Mouse (Mus musculus): Measurements from ENCODE around the gene Smok2b. TPM values are rescaled to one million over a fixed set of nuclear protein-coding genes. Genes with fewer than 3 reads are reported as not detected.
"Not testable (repeated sequence)": the region's sequence is repeated elsewhere in the genome, so short reads cannot be mapped to it uniquely, and the experiment has no call there.

Smok2b gene
- polyA plus RNA-seq, 1 experiment from 2014 or later, result not detected

- not testable (repeated sequence) for H3K4me2 ChIP-seq
- WGBS, result 83% methylated on average over 2 of the region's 3 CpGs
Measured at GRCm38 (mm10) chr17:13202453-13203107, 27.5 kb upstream of the Smok2b start.

GRCm38 (mm10) chr17:13205247-13205646, 24.8 kb upstream of the Smok2b start:
- 71% methylated on average over 1 of the region's 1 CpGs for WGBS
- not testable (repeated sequence) for ATAC-seq (ENCODE audit: low read depth); H3K9ac ChIP-seq; H3K4me2 ChIP-seq; H3K36me3 ChIP-seq; H3K4me1 ChIP-seq (replicated peaks); H3K27ac ChIP-seq (replicated peaks); H3K4me3 ChIP-seq; H3K27me3 ChIP-seq
- peaks cover 53% of the 10 kb centered on the region for H3K9me3 ChIP-seq

More at GRCm38 (mm10) chr17:13202453-13203107, 27.5 kb upstream of the Smok2b start:
- not testable (repeated sequence) for H3K4me3 ChIP-seq; ATAC-seq (ENCODE audit: low read depth); H3K9ac ChIP-seq; H3K4me1 ChIP-seq (replicated peaks); H3K27me3 ChIP-seq; H3K27ac ChIP-seq (replicated peaks); H3K36me3 ChIP-seq
- peaks cover 46% of the 10 kb centered on the region for H3K9me3 ChIP-seq

GRCm38 (mm10) chr17:13206491-13206890, 23.6 kb upstream of the Smok2b start:
- 81% methylated on average over 2 of the region's 2 CpGs for WGBS
- Histone ChIP-seq H3K4me3 (no peak overlapping the region), H3K4me2 (no peak overlapping the region), H3K36me3 (no peaks in the 10 kb centered on the region), H3K27me3 (no peaks in the 10 kb centered on the region), H3K9me3 (peaks cover 53% of the 10 kb centered on the region), H3K9ac (no peak overlapping the region), H3K27ac (replicated peaks) (no peak overlapping the region), H3K4me1 (replicated peaks) (no peaks in the 10 kb centered on the region)
- no peak for ATAC-seq (ENCODE audit: low read depth)

DNA sequence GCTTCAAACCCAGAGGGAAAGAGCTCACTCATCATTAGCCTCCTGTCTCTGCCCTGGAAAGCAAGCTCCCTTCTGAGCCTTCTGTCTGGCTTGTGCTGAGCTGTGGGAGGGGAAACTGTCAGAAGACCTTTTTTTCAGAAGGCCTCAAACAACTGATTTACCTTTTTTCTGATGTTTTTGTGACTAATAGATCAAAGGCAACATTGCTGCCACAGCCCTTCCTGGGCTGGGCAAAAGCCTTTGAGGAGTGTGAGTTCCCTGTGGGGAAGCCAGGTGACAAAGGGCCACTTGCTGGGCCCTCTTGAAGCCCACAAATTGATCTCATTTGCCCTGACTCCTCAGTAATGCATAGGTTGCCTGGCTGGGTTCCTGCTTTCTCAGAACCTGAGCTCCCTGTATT, 21.6 kb upstream of the Smok2b start:
- peaks cover 67% of the 10 kb centered on the region for H3K9me3 ChIP-seq

DNA sequence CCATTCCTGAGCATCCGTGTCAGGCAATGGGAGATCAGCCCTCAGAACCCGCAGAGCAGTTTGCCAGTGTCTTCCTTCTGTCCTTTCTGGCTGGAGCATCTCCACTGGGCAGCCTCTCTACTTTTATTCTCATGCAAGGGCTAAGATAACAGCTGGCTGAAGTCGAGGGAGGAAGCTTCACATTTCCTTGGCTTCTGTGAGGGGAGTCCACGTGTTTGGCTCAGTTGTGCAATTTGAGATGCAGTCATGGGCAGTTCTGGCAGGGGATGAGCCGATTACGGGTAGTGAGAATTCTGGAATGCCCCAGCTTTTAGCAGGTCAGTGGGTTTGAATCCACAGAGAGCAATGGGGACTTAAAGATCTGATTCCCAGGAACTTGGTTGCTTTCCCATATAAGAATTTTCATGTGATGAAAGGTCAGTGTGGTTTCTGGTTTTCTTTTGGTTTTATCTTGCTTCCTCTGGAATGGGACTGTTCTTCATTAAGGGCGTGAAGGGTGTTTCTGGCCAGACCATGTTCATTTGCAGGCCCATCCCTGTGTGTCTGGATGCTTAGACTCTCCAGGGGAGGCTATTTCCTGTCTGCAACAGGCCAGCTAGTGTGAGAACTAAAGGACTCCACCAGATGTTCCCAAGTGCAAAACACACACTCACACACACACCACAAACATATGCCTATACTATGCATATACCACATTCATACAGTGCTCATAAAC, 17.8 kb upstream of the Smok2b start:
- WGBS, result 71% methylated on average over 7 of the region's 7 CpGs
- no peak overlapping the region for H3K9ac ChIP-seq

More for the DNA sequence above, 21.6 kb upstream of the Smok2b start:
- H3K4me3 ChIP-seq; H3K27ac ChIP-seq (replicated peaks); H3K36me3 ChIP-seq; H3K4me1 ChIP-seq (replicated peaks); ATAC-seq (ENCODE audit: low read depth); H3K27me3 ChIP-seq; H3K4me2 ChIP-seq; H3K9ac ChIP-seq: not testable (repeated sequence)

GRCm38 (mm10) chr17:13214169-13214568, 15.9 kb upstream of the Smok2b start:
- Histone ChIP-seq H3K9me3 (peaks cover 94% of the 10 kb centered on the region), H3K27me3 (no peaks in the 10 kb centered on the region), H3K4me2 (no peak overlapping the region), H3K4me1 (replicated peaks) (no peaks in the 10 kb centered on the region), H3K9ac (no peak overlapping the region), H3K4me3 (no peak overlapping the region), H3K27ac (replicated peaks) (no peak overlapping the region), H3K36me3 (no peaks in the 10 kb centered on the region)
- 63% methylated on average over 4 of the region's 4 CpGs for WGBS
- ATAC-seq (ENCODE audit: low read depth), result no peak

More for the DNA sequence above, 17.8 kb upstream of the Smok2b start:
- Histone ChIP-seq H3K4me1 (replicated peaks) (no peaks in the 10 kb centered on the region), H3K4me3 (no peak overlapping the region), H3K27ac (replicated peaks) (no peak overlapping the region), H3K9me3 (peaks cover 90% of the 10 kb centered on the region), H3K4me2 (no peak overlapping the region), H3K36me3 (no peaks in the 10 kb centered on the region), H3K27me3 (no peaks in the 10 kb centered on the region)
- ATAC-seq (ENCODE audit: low read depth), result no peak

DNA sequence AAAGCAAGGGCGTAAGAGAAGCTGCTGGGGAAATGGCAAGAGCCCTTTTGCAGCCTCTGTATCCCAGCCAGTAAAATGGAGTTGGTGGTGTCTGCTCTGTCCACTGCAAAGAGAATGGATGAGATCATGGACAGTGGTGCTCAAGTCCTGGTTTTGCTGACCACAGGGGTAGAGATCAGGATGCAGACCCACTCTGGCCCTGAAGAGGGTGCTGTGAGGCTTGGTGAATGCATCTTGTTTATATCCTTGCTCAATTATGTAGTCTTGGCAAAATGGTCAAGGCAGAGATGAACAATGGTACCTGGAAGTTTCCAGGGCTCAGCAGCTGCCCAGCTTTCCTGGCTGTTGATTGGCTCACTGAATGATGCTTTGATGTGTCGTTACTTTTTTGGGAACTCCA, 14.5 kb upstream of the Smok2b start:
- H3K4me1 ChIP-seq (replicated peaks), result no peaks in the 10 kb centered on the region
- 86% methylated on average over 2 of the region's 2 CpGs for WGBS
- H3K9ac ChIP-seq, result no peak overlapping the region
- no peak overlapping the region for H3K27ac ChIP-seq (replicated peaks)
- H3K36me3 ChIP-seq, result no peaks in the 10 kb centered on the region
- ATAC-seq (ENCODE audit: low read depth), result no peak
- peaks cover 99% of the 10 kb centered on the region for H3K9me3 ChIP-seq
- H3K27me3 ChIP-seq, result no peaks in the 10 kb centered on the region
- H3K4me3 ChIP-seq, result no peak overlapping the region
- H3K4me2 ChIP-seq, result no peak overlapping the region

GRCm38 (mm10) chr17:13220888-13221287, 9.2 kb upstream of the Smok2b start, which contains the start of gene Smok2a:
Gene Smok2a, plus strand, starts transcription at chr17:13221188.
- H3K4me1 ChIP-seq (replicated peaks), result no peaks in the 10 kb centered on the region
- H3K9me3 ChIP-seq, result peaks cover 95% of the 10 kb centered on the region
- no peak within 1 kb of the TSS for H3K27ac ChIP-seq (replicated peaks)
- H3K4me2 ChIP-seq, result no peak within 1 kb of the TSS
- no peak within 1 kb of the TSS for H3K4me3 ChIP-seq
- H3K27me3 ChIP-seq, result no peaks in the 10 kb centered on the region
- no peak for ATAC-seq (ENCODE audit: low read depth)
- no peak within 1 kb of the TSS for H3K9ac ChIP-seq
- H3K36me3 ChIP-seq, result no peaks in the 10 kb centered on the region
- 87% methylated on average over 3 of the region's 3 CpGs for WGBS

- not testable (repeated sequence) for H3K27ac ChIP-seq (replicated peaks); H3K27me3 ChIP-seq; H3K4me2 ChIP-seq; H3K9ac ChIP-seq; ATAC-seq (ENCODE audit: low read depth); H3K4me3 ChIP-seq; H3K36me3 ChIP-seq; H3K4me1 ChIP-seq (replicated peaks)
- 87% methylated on average over 2 of the region's 2 CpGs for WGBS
- H3K9me3 ChIP-seq, result peaks cover 95% of the 10 kb centered on the region
Measured at GRCm38 (mm10) chr17:13221921-13222320, 8.1 kb upstream of the Smok2b start.

DNA sequence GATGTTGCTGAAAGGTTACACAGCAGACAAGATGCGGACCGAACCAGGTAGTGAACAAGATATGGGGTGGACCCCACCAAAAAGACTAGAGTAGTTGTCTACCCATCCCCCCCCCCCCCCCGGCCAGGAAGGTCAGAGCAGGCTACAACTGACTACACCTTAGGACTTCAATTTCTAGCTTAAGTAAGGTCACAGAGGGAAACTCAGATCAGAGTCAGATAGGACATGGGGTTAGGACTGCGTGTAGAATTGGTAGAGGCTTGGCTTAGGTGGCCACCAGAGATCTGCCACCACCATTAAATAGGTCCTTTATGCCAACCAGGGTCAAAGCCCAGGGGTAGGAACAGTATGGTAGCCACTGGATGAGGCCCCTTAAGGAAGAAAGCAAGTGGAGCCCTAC, 9.4 kb downstream of the Smok2b start:
- H3K27me3 ChIP-seq; H3K9ac ChIP-seq; ATAC-seq (ENCODE audit: low read depth); H3K36me3 ChIP-seq; H3K4me1 ChIP-seq (replicated peaks); H3K4me3 ChIP-seq; H3K27ac ChIP-seq (replicated peaks); H3K4me2 ChIP-seq: not testable (repeated sequence)
- 81% methylated on average over 4 of the region's 4 CpGs for WGBS
- H3K9me3 ChIP-seq, result peaks cover 56% of the 10 kb centered on the region

DNA sequence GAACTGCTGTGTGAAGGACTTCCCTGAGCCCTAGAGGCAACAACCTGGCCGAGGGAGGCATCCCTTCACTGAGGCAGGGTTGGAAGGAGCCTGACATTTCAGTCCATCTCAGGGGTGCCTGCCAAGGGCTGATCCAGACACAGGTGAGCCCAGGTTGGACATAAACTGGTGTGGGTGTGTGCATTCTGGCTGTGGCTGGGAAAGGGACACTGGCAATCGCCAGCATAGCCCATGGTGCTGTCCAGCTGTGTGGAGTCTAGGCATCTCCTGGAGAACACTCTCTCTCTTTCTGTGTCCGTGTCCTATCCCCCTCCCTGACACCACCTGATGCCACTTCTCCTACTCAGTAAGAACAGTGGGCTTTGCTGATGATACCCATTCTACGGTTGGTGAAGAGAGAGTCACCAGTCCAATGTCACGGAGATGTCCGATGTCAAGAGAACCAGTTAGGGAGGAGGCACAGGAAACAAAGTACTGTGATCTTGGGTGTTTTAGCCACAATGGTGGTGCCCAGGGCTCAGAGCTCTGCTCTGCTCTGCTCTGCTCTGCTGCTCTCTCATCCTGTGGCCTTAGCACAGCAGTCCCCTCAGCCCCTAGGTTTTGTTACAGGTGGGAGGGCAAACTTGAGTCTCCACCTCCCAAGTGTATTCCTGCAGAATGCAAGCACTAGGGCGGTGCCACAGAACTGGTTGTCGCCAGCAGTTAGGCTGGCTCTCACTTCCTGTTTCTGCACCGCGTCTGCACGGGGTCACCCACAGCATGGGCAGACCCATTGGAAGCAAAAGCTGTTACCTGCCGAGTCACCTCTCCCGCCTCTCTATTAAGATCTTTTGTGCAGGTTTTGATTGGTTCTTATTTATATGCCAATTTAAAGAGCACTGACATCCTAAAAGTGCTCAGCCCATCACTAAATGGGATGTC, 11.0 kb downstream of the Smok2b start:
- ATAC-seq (ENCODE audit: low read depth); H3K27me3 ChIP-seq; H3K4me1 ChIP-seq (replicated peaks); H3K9ac ChIP-seq; H3K36me3 ChIP-seq; H3K4me2 ChIP-seq; H3K27ac ChIP-seq (replicated peaks); H3K4me3 ChIP-seq: not testable (repeated sequence)
- WGBS, result 89% methylated on average over 7 of the region's 13 CpGs
- H3K9me3 ChIP-seq, result peaks cover 40% of the 10 kb centered on the region

GRCm38 (mm10) chr17:13254786-13255185, 24.7 kb downstream of the Smok2b start:
- H3K9ac ChIP-seq; H3K4me2 ChIP-seq; H3K9me3 ChIP-seq; H3K27me3 ChIP-seq; H3K4me1 ChIP-seq (replicated peaks); H3K4me3 ChIP-seq; H3K27ac ChIP-seq (replicated peaks); ATAC-seq (ENCODE audit: low read depth); H3K36me3 ChIP-seq: not testable (repeated sequence)
- WGBS, result 74% methylated on average over 1 of the region's 5 CpGs
